Mouse (Mus musculus): ENCODE data around the gene St3gal4. TPM values are rescaled to one million over a fixed set of nuclear protein-coding genes. Genes with fewer than 3 reads are reported as not detected.
A peak's percentile ranks its signal among the peaks of the same experiment; 100 is the strongest.

Gene St3gal4
- polyA plus RNA-seq, 1 experiment from 2014 or later = 26.5 TPM

DNA sequence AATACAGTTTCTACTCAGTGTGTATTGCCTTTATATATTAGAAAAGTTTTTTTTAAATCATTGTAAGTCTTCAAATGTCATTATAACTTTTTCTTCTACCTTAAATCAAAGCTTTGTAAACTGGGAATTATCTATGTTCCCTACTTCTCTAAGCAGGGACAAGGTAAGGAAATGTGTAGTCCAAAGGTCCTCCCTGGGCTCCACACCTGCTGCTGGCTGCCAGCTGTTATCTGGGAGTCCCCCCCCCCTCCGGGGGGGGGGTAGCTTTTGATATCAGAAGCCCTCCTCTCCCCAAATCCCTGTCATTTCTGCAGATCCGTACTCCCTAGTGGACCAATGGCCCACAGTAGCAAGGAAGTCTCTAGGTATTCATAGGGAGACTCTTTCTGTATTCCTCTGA, 13.6 kb downstream of the St3gal4 start:
- H3K4me3 ChIP-seq (ENCODE audit: low read depth, low read length) = no peak overlapping the region
- H3K27ac ChIP-seq (ENCODE audit: low read depth) = 0 out of 2 replicates have a peak overlapping the region, but pooled peaks have one; percentile 30
- WGBS (ENCODE audit: insufficient replicate concordance) = 48% methylated on average over 2 of the region's 2 CpGs
- no peak for ATAC-seq
- no peaks in the 10 kb centered on the region for H3K9me3 ChIP-seq (ENCODE audit: low read length)
- peak overlapping the region; percentile 65 for H3K4me2 ChIP-seq (ENCODE audit: low read depth, low read length)
- DNase-seq = no peak
- peaks cover 7% of the 10 kb centered on the region; the same call in 1 of the 2 replicates for H3K36me3 ChIP-seq (replicated peaks; ENCODE audit: insufficient read depth, low read length)
- no peak overlapping the region; the same call in 1 of the 2 replicates for H3K9ac ChIP-seq (replicated peaks)
- TF ChIP-seq EP300 (IDR thresholded peaks at IDR 0.05; ENCODE audit: low read depth) (no peak), CTCF (IDR thresholded peaks at IDR 0.05; ENCODE audit: low read depth) (no peak)
- H3K4me1 ChIP-seq (ENCODE audit: insufficient read depth) = peaks cover 60% of the 10 kb centered on the region
- no peaks in the 10 kb centered on the region for H3K27me3 ChIP-seq (ENCODE audit: insufficient read depth, low read length)

DNA sequence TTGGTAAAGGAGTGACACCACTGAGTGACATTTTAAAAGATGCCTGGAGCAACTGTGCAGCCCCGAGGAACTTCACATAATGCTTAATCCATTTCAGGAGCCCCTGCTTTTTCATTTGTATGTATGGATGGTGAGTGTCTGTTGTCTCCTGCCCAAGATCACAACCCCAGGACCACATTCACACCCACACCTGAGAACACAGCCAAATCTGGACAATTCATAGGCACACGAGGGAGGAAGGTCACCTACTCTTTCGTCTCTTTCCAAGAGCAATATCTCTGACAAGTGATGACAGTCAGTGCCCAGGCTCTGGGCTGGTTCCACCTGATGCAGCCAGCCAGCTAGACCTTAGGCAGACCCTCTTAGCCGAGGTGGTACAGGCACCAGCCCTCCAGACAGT, 14.4 kb downstream of the St3gal4 start:
- H3K36me3 ChIP-seq (replicated peaks; ENCODE audit: insufficient read depth, low read length) = peaks cover 7% of the 10 kb centered on the region; the same call in 1 of the 2 replicates
- no peak overlapping the region for H3K27ac ChIP-seq (ENCODE audit: low read depth)
- no peak overlapping the region for H3K9ac ChIP-seq (replicated peaks)
- 77% methylated on average over 4 of the region's 4 CpGs for WGBS (ENCODE audit: insufficient replicate concordance)
- H3K9me3 ChIP-seq (ENCODE audit: low read length) = no peaks in the 10 kb centered on the region
- peaks cover 53% of the 10 kb centered on the region for H3K4me1 ChIP-seq (ENCODE audit: insufficient read depth)
- DNase-seq (no peak), ATAC-seq (no peak)
- no peaks in the 10 kb centered on the region for H3K27me3 ChIP-seq (ENCODE audit: insufficient read depth, low read length)
- H3K4me2 ChIP-seq (ENCODE audit: low read depth, low read length) = no peak overlapping the region
- no peak for TF ChIP-seq CTCF (IDR thresholded peaks at IDR 0.05; ENCODE audit: low read depth)
- no peak for TF ChIP-seq EP300 (IDR thresholded peaks at IDR 0.05; ENCODE audit: low read depth)
- H3K4me3 ChIP-seq (ENCODE audit: low read depth, low read length) = no peak overlapping the region

DNA sequence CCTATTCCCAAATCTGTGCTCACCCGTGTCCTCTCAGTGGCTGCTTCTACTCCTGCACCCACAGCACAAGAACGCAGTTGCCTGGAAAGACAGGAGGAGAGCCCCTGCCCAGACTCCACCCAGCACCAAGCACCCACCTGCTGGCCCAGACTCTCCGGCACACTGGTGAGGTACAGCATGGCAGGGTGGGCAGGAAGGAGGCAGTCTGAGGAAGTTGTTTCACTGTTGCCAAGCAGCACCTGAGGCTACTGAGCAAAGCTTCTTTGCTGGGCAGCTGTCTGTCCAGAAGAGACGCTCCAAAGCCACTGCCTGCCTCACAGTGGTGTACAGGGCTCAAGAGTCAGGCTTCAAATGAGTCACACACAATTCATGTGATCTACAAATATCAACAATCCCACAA, 20.3 kb downstream of the St3gal4 start:
- H3K27me3 ChIP-seq (ENCODE audit: insufficient read depth, low read length) = no peaks in the 10 kb centered on the region
- H3K4me2 ChIP-seq (ENCODE audit: low read depth, low read length) = no peak overlapping the region
- H3K9me3 ChIP-seq (ENCODE audit: low read length) = no peaks in the 10 kb centered on the region
- TF ChIP-seq EP300 (IDR thresholded peaks at IDR 0.05; ENCODE audit: low read depth) = no peak
- no peak overlapping the region for H3K27ac ChIP-seq (ENCODE audit: low read depth)
- no peak overlapping the region for H3K9ac ChIP-seq (replicated peaks)
- H3K4me1 ChIP-seq (ENCODE audit: insufficient read depth) = peaks cover 29% of the 10 kb centered on the region
- H3K36me3 ChIP-seq (replicated peaks; ENCODE audit: insufficient read depth, low read length) = peaks cover 12% of the 10 kb centered on the region
- no peak for DNase-seq
- no peak for ATAC-seq
- H3K4me3 ChIP-seq (ENCODE audit: low read depth, low read length) = no peak overlapping the region
- 68% methylated on average over 4 of the region's 4 CpGs for WGBS (ENCODE audit: insufficient replicate concordance)

DNA sequence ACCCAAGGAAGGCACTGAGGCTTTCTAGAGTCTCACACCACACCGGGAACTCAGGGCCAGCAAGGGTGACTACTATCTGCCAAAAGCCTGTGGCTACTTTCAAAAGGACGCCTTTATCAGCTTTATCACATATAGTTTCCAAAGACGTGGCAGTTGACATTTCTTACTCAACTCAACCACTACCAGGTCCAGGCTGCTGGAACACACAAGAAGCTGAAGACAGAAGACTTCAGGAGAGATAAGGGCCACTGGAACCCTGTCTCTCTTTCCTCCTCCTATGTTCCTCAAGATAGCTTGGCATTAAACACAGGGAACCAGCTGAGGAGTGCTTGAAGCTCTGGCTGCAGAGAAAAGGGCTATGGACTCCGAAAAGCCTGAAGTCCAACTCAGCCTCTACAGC, 21.2 kb downstream of the St3gal4 start:
- 44% methylated on average over 4 of the region's 4 CpGs for WGBS (ENCODE audit: insufficient replicate concordance)
- TF ChIP-seq CTCF (IDR thresholded peaks at IDR 0.05; ENCODE audit: low read depth) (no peak), EP300 (IDR thresholded peaks at IDR 0.05; ENCODE audit: low read depth) (peak; percentile 45; the same call in 1 of the 2 replicates)
- Histone ChIP-seq H3K27ac (ENCODE audit: low read depth) (no peak overlapping the region), H3K4me1 (ENCODE audit: insufficient read depth) (peaks cover 29% of the 10 kb centered on the region), H3K4me2 (ENCODE audit: low read depth, low read length) (no peak overlapping the region), H3K36me3 (replicated peaks; ENCODE audit: insufficient read depth, low read length) (peaks cover 12% of the 10 kb centered on the region), H3K27me3 (ENCODE audit: insufficient read depth, low read length) (no peaks in the 10 kb centered on the region), H3K4me3 (ENCODE audit: low read depth, low read length) (no peak overlapping the region), H3K9ac (replicated peaks) (no peak overlapping the region), H3K9me3 (ENCODE audit: low read length) (no peaks in the 10 kb centered on the region)
- DNase-seq (no peak), ATAC-seq (peak; percentile 17; the same call in 1 of the 2 replicates)

DNA sequence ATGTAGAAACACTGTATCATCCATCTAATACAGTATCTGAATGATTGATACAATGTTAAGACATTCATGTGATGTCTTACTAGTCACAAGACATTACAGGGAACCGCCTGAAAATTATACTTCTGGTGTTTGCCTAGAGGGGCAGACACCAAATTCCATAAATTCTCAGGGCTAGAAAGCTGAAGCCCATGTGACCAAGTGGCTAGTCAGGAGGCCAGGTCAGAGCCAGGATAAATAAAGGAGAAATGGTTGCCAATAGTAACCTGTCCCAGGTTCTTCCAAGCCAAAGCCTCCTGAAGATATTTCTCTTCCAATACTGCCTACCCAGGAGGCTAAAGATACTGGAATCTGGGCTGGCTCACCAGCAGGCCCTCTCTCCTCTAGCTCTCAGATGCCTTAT, 23.3 kb downstream of the St3gal4 start:
- no peak for TF ChIP-seq CTCF (IDR thresholded peaks at IDR 0.05; ENCODE audit: low read depth)
- TF ChIP-seq EP300 (IDR thresholded peaks at IDR 0.05; ENCODE audit: low read depth) = no peak
- peaks cover 20% of the 10 kb centered on the region for H3K4me1 ChIP-seq (ENCODE audit: insufficient read depth)
- no peak for DNase-seq
- no peak overlapping the region for H3K4me3 ChIP-seq (ENCODE audit: low read depth, low read length)
- H3K27ac ChIP-seq (ENCODE audit: low read depth) = no peak overlapping the region
- peaks cover 9% of the 10 kb centered on the region for H3K36me3 ChIP-seq (replicated peaks; ENCODE audit: insufficient read depth, low read length)
- no peak for ATAC-seq
- no peak overlapping the region for H3K9ac ChIP-seq (replicated peaks)
- no peak overlapping the region for H3K4me2 ChIP-seq (ENCODE audit: low read depth, low read length)
- no peaks in the 10 kb centered on the region for H3K27me3 ChIP-seq (ENCODE audit: insufficient read depth, low read length)
- H3K9me3 ChIP-seq (ENCODE audit: low read length) = no peaks in the 10 kb centered on the region
- 71% methylated on average over 1 of the region's 1 CpGs for whole genome bisulfite sequencing (ENCODE audit: insufficient replicate concordance)

DNA sequence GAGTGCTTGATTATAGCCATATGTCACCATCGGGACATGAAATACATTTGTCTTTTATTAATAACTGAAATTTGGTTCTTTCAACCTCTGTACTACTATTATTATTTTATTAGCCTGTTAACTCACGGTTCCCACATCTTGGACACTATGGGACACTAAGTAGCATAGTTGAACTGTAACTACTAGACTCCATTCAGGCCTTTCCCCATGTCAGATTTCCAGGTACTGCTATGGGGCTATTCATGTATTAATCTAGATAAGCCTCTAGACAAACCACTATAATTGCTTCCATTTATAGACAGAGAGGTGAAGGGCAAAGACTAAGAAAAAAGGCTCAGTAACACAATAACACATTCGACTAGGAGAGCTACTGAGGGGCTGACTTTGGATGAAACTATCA, 25.7 kb downstream of the St3gal4 start:
- no peaks in the 10 kb centered on the region for H3K27me3 ChIP-seq (ENCODE audit: insufficient read depth, low read length)
- 84% methylated on average over 3 of the region's 3 CpGs for WGBS (ENCODE audit: insufficient replicate concordance)
- ATAC-seq (no peak), DNase-seq (no peak)
- no peak for TF ChIP-seq CTCF (IDR thresholded peaks at IDR 0.05; ENCODE audit: low read depth)
- TF ChIP-seq EP300 (IDR thresholded peaks at IDR 0.05; ENCODE audit: low read depth) = no peak
- no peaks in the 10 kb centered on the region for H3K9me3 ChIP-seq (ENCODE audit: low read length)
- H3K4me3 ChIP-seq (ENCODE audit: low read depth, low read length) = no peak overlapping the region
- no peak overlapping the region for H3K27ac ChIP-seq (ENCODE audit: low read depth)
- H3K4me2 ChIP-seq (ENCODE audit: low read depth, low read length) = no peak overlapping the region
- H3K36me3 ChIP-seq (replicated peaks; ENCODE audit: insufficient read depth, low read length) = peaks cover 9% of the 10 kb centered on the region
- no peak overlapping the region for H3K9ac ChIP-seq (replicated peaks)
- H3K4me1 ChIP-seq (ENCODE audit: insufficient read depth) = peaks cover 10% of the 10 kb centered on the region

DNA sequence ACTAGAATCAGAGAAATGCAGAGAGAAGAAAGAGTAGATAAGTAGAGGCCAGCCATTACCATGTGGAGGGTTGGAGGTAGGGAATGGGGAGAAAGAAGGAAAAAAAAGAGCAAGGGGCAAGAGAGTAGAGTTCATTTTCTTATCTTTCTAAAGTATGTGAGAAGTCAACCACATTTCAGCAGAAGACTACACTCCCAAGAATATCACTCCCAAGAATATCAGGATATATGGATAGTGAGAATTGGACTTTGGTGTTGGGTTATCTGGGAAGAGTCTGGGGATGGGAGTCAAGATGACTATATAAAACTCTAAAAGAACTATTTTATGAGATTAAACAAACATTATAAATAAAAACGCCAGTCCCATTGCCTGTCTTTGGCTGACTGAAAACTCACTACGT, 26.2 kb downstream of the St3gal4 start:
- no peak overlapping the region for H3K27ac ChIP-seq (ENCODE audit: low read depth)
- H3K9me3 ChIP-seq (ENCODE audit: low read length) = no peaks in the 10 kb centered on the region
- DNase-seq = no peak
- H3K36me3 ChIP-seq (replicated peaks; ENCODE audit: insufficient read depth, low read length) = peaks cover 9% of the 10 kb centered on the region
- no peak overlapping the region for H3K4me3 ChIP-seq (ENCODE audit: low read depth, low read length)
- peaks cover 10% of the 10 kb centered on the region for H3K4me1 ChIP-seq (ENCODE audit: insufficient read depth)
- no peak overlapping the region for H3K4me2 ChIP-seq (ENCODE audit: low read depth, low read length)
- no peak overlapping the region for H3K9ac ChIP-seq (replicated peaks)
- whole genome bisulfite sequencing (ENCODE audit: insufficient replicate concordance) = 89% methylated on average over 2 of the region's 2 CpGs
- H3K27me3 ChIP-seq (ENCODE audit: insufficient read depth, low read length) = no peaks in the 10 kb centered on the region
- no peak for ATAC-seq
- no peak for TF ChIP-seq EP300 (IDR thresholded peaks at IDR 0.05; ENCODE audit: low read depth)
- no peak for TF ChIP-seq CTCF (IDR thresholded peaks at IDR 0.05; ENCODE audit: low read depth)
